Mouse (Mus musculus): ENCODE measurements around the gene Fbxo6.
"Not testable (repeated sequence)": the region's sequence is repeated elsewhere in the genome, so short reads cannot be mapped to it uniquely, and the experiment has no call there.

Gene Fbxo6

GRCm38 (mm10) chr4:148128241-148128640, 23.7 kb downstream of the Fbxo6 start:
- DNase-seq (ENCODE audit: low read depth, low spot score) = no peak

DNA sequence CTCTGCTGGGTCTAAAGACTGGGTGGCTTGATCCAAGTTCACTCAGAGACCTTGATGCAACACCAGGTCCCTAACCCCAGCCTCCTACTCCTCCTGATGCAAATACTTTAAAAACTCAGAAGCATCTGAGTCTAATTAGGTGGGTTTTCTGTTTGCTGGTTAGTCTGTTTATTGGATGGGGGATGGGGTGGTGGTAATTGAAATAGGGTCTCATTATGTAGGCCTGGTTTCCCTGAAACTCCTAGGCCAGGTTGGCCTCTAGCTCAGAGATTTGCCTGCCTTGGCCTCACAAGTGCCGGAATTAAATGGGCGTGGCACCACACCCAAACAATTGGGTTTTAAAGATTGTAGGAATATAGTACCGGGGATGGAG, 29.3 kb downstream of the Fbxo6 start:
- no peak for DNase-seq (ENCODE audit: low read depth, low spot score)

DNA sequence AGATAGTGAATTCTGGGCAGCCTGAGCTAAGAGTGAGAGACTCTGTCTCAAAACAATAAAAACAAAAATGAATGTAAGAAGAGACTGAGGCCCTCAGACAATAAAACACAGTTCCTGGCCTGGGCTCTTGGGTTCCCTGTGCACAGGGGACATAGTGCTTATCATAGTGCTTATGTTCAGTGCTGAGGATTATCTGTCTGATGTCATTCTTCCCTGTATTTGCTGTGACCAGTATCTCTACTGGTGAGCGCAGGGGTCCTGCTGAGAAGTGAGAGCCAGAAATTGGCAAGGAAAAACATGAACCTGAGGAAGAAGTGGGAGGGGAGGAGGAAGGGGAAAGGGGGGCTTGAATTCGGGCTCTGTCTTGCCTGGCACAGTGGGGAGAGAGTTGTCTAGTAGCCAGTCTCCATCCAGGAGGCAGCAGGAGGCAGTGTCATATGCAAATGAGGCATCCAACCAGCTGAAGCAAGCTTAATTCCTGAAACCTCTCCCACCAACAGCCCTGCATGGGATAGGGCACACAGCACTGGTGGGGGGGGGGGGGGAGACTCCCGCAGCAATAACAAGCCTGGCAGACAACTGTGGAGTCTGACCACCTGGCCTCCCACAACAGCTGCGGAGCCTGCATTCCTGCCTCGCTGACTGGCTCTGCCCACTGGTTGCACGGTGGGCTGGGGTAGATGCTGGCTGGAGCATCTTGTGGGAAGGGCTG, 29.8 kb downstream of the Fbxo6 start:
- peak; percentile 67 for DNase-seq (ENCODE audit: low read depth, low spot score)

GRCm38 (mm10) chr4:148121362-148121761, 30.6 kb downstream of the Fbxo6 start:
- DNase-seq (ENCODE audit: low read depth, low spot score) = no peak

DNA sequence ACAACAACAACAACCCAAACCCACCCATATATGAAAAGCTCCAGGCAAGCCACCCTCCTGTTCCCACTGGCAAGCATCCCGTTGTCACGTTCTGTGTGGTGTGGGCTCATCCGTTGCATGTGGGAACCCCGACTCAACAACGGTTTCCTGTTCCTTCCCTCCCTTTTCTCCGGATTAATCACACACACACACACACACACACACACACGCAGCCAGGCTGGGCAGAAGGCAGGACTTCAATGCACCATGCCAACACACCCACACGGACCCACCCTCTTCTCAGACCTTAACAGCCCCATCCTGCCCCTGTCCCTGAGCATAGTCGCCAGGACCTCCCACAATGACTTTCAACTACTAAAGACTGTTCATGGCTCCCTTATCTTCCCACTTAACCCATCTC, 31.4 kb downstream of the Fbxo6 start:
- no peak for DNase-seq (ENCODE audit: low read depth, low spot score)

DNA sequence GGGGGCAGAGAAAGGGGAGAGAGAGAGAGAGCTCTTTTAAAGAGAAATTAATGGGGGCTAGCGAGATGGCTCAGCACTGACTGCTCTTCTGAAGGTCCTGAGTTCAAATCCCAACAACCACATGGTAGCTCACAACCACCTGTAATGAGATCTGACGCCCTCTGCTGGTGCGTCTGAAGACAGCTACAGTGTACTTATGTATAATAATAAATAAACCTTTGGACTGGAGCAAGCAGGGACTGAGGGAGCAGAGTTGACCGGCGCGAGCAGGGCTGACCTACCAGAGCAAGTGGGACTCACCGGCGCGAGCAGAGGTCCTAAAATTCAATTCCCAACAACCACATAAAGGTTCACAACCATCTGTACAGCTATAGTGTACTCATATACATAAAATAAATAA, 32.4 kb downstream of the Fbxo6 start:
- not testable (repeated sequence) for DNase-seq (ENCODE audit: low read depth, low spot score)

DNA sequence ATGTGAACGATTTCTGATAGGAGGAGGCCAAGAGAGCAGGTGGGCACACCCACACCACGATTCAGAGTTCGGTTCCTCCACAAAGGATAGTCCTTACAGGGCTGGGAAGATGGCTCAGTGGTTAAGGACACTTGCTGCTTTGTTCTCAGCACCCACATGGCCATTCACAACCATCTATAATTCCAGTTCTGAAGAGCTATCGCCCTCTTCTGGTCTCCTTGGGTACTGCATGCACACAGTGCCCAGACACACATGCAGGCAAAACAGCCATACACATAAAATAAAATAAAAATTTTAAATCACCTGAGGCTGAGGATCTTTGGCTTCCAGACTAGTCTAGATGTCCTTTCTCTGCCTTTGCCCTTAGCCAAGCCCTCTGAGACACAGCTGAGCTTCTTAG, 34.5 kb downstream of the Fbxo6 start:
- DNase-seq (ENCODE audit: low read depth, low spot score) = no peak

- DNase-seq (ENCODE audit: low read depth, low spot score) = no peak
These were observed 35.3 kb downstream of the Fbxo6 start for GRCm38 (mm10) chr4:148116657-148117056.

DNA sequence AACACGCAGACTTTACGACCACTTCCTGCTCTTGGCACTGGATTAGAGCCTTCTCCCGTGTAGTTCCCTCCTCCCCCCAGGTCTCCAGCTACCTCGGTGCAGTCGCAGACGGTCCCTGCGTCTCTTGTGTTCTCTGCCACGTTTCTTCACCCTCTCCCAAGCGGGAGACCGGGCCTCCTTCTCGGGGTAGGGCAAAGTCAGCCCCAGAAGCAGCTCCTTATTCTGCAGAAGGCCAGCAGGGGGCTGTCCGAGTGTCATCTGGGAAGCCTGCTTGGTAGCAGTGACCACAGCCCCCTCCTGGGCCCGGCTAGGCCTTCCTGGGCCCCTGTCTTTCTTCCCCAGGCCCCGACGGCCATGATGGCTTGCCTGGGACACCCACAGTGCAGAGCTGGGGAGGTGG, 36.5 kb downstream of the Fbxo6 start:
- peak; percentile 57 for DNase-seq (ENCODE audit: low read depth, low spot score)

DNA sequence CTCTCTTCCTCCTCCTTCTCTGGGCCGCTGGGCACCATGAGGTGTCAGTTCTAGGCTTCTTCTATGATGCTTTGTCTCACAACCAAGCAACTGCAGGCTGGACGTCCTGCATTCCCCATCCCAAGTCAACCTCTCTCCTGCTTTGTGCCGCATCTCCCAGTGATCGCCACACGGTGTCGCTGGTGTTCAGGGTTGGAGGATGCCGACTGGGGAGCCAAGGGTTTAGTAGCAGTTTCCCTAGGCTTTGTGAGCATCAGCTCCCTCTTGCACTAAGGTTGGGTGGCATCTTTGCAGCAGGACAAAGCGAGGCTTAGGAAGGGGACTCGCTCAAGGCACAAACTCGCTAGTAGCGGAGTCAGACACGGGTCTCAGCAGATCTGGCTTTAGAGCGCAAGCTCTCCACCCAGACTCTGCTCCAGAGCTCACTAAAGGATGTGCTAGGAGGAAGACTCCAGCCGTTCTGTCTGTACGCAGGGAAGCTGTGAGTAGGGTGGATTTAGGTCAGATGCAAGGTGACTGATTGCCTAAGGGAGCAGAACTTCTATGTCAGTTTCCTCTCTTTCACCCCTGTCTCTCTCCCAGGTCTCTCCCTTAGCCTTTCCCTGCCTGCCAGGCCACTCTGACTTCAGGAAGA, 37.1 kb downstream of the Fbxo6 start:
- DNase-seq (ENCODE audit: low read depth, low spot score) = peak; percentile 91

- DNase-seq (ENCODE audit: low read depth, low spot score) = no peak
These were observed 39.4 kb downstream of the Fbxo6 start for GRCm38 (mm10) chr4:148112519-148112918.

GRCm38 (mm10) chr4:148109215-148109614, 42.7 kb downstream of the Fbxo6 start:
- no peak for DNase-seq (ENCODE audit: low read depth, low spot score)

- no peak for DNase-seq (ENCODE audit: low read depth, low spot score)
These were observed 43.3 kb downstream of the Fbxo6 start for GRCm38 (mm10) chr4:148108565-148109100.

- peak; percentile 87 for DNase-seq (ENCODE audit: low read depth, low spot score)
These were observed 44.2 kb downstream of the Fbxo6 start for GRCm38 (mm10) chr4:148107621-148108291.

DNA sequence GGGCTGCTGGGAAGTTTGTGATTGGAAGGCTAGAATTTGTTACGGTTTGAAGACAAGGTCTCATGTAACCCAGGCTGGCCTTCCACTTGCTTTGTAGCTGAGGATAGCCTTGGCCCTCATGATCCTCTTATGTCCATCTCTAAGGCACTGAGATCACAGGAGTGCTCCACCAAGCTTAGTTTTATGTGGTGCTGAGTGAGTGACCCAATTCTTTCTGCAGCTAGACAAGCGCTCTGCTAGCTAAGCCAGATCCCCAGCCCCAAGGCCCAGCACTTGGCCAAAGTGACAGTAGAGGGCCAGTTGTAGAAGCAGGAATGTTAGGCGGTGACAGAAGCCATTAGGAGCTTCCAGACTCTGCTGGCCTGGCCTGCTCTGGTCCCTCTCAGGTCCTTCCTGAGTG, 47.8 kb downstream of the Fbxo6 start:
- DNase-seq (ENCODE audit: low read depth, low spot score) = no peak

- peak; percentile 62 for DNase-seq (ENCODE audit: low read depth, low spot score)
These were observed 50.0 kb downstream of the Fbxo6 start for GRCm38 (mm10) chr4:148101801-148102527.

DNA sequence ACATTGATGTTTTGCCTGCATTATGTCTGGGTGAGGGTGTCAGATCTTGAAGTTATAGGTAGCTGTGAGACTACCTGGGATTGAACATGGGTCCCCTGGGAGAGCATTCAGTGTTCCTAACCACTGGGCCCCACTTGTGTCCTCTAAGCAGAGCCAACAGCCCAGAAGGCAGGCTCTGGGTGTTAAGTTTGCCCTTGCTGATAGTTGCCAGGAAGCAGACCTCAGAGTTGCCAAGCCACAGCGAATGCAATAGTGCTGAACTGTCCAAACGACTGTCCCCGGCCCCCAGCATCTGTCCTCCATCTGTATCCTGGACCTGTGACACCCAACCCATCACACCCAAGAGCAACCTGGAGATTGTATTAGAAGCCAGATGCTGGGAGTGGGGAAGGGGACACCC, 53.3 kb downstream of the Fbxo6 start:
- no peak for DNase-seq (ENCODE audit: low read depth, low spot score)

DNA sequence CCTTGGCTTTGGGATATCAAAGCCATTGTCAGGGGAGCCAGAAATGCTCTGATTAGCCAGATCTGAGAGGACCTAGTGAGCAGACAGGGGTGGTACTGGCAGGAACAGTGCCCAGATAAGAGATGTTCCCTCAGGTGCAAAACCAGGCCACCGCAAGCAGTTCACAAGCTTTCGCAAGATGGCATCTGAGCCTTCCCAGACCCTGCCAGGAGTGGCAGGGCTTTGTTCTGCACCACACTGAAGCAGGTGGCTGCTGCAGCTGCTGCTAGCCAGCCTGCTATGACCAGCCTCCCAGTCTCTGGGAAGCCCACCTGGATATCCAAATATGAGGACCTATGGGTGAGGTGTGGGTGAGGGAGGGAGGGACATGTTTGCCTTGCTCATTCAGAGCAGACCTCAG, 54.0 kb downstream of the Fbxo6 start:
- no peak for DNase-seq (ENCODE audit: low read depth, low spot score)

All from mesoderm, embryonic 11.5 days (tissue).